Mouse (Mus musculus): ENCODE measurements at regions not wholly inside any gene's neighbourhood (a gene's known extent, or its start where the extent isn't known, plus 50 kb on each side); places are given as distances from the start of the nearest gene placed in this dataset. TPM values are rescaled to one million over a fixed set of nuclear protein-coding genes. Genes with fewer than 3 reads are reported as not detected.

DNA sequence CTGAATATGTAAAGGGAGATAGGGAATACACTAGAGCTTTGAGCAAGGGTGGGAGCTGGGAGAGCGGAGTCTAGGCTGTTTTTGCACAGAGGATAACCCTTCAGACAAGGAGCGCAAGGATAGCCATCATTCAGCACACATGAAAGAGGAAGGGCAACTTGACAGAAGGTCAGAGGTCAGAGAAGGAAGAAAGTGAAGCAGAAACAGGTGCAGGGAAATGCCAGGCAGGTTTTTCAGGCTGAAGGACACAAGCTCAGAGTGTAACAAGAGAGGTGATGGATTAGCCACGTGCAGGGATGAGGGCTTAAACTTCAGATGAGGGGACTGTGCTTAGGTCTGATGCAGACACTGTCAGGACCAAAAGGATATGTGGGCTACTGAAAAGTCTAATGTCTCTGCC, 199.5 kb downstream of the Epha4 start:
- no peaks in the 10 kb centered on the region for H3K9me3 ChIP-seq (replicated peaks; ENCODE audit: control insufficient read depth, low read length, poor library complexity, severe bottlenecking)
- no peak overlapping the region for H3K4me3 ChIP-seq (ENCODE audit: low read depth, low read length)
- no peaks in the 10 kb centered on the region for H3K36me3 ChIP-seq (ENCODE audit: control insufficient read depth, insufficient read depth, low read length)
- 77% methylated on average over 3 of the region's 3 CpGs for WGBS
- H3K27ac ChIP-seq (ENCODE audit: low read length), result no peak overlapping the region
- no peak overlapping the region for H3K9ac ChIP-seq (ENCODE audit: low read depth, low read length)
- no peak for ATAC-seq
- no peaks in the 10 kb centered on the region; the same call in 1 of the 2 replicates for H3K27me3 ChIP-seq (ENCODE audit: control insufficient read depth, insufficient read depth, low read depth, low read length)
- no peaks in the 10 kb centered on the region for H3K4me1 ChIP-seq (ENCODE audit: control insufficient read depth, insufficient read depth, low read length)
- H3K4me2 ChIP-seq (ENCODE audit: low read length), result no peak overlapping the region

GRCm38 (mm10) chr1:77316198-77316597, 198.7 kb downstream of the Epha4 start:
- Histone ChIP-seq H3K4me1 (ENCODE audit: control insufficient read depth, insufficient read depth, low read length) (no peaks in the 10 kb centered on the region), H3K4me3 (ENCODE audit: low read depth, low read length) (no peak overlapping the region), H3K36me3 (ENCODE audit: control insufficient read depth, insufficient read depth, low read length) (no peaks in the 10 kb centered on the region), H3K9ac (ENCODE audit: low read depth, low read length) (no peak overlapping the region), H3K27me3 (ENCODE audit: control insufficient read depth, insufficient read depth, low read depth, low read length) (no peaks in the 10 kb centered on the region; the same call in 1 of the 2 replicates), H3K27ac (ENCODE audit: low read length) (no peak overlapping the region), H3K9me3 (replicated peaks; ENCODE audit: control insufficient read depth, low read length, poor library complexity, severe bottlenecking) (no peaks in the 10 kb centered on the region), H3K4me2 (ENCODE audit: low read length) (no peak overlapping the region)
- WGBS, result 66% methylated on average over 9 of the region's 9 CpGs
- no peak for ATAC-seq

Small RNAs in the stretch of these regions (microRNA-seq; reads per million reads assigned to microRNA genes)
- not detected for gene Mir6343
